Mouse (Mus musculus): ENCODE measurements at regions not wholly inside any gene's neighbourhood (a gene's known extent, or its start where the extent isn't known, plus 50 kb on each side); places are given as distances from the start of the nearest gene placed in this dataset.

DNA sequence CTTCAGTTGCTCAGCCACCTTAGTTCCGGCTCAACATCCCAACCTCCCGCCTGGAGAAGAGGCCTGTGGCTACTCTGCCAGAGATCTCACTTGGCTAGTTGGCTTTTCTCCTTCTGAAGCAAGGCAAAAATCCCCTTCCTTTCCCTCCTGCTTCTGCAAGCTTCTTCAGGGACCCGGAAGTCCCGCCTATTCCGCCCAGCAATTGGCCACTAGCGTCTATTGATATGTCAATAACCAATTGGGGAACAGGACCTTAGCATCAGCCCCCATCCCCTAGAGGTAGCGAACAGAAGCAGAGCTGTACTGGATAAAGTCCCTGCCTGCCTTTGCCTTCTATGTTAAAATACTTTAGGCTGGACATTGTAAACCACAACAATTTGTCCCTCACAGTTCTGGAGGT is 243.3 kb downstream of the Rnf144b start:
- Histone ChIP-seq H3K27me3 (replicated peaks) (no peaks in the 10 kb centered on the region), H3K36me3 (replicated peaks in 1 of 2; ENCODE audit: control insufficient read depth in 1 of 2, insufficient read depth in 1 of 2, low read length in 1 of 2) (no peaks in the 10 kb centered on the region), H3K4me3 (replicated peaks in 1 of 3; ENCODE audit: low read depth in 2 of 3, low read length in 2 of 3, poor library complexity in 1 of 3) (no peak overlapping the region), H3K27ac (ENCODE audit: insufficient read depth, low read depth) (no peak overlapping the region), H3K79me2 (replicated peaks; ENCODE audit: control insufficient read depth, extremely low read depth, insufficient read depth, poor library complexity, severe bottlenecking) (no peaks in the 10 kb centered on the region), H3K4me2 (ENCODE audit: insufficient read depth, low read depth, poor library complexity, severe bottlenecking) (no peak overlapping the region), H3K4me1 (ENCODE audit: control insufficient read depth in 1 of 2, insufficient read depth in 2 of 2) (no peaks in the 10 kb centered on the region), H3K9ac (ENCODE audit: insufficient read depth, low read depth) (no peak overlapping the region), H3K9me3 (replicated peaks; ENCODE audit: low read length) (peaks cover 51% of the 10 kb centered on the region)
- in situ Hi-C loops (cut with MboI; ENCODE audit: low pct_ligation_motif_present, low pct_unique_long_range_greater_than_20kb, low sequenced_read_pairs): no loop called here
- no peak for TF ChIP-seq CHD1 (IDR thresholded peaks at IDR 0.05; ENCODE audit: low read depth, low read length)
- TF ChIP-seq HCFC1 (IDR thresholded peaks at IDR 0.05; ENCODE audit: low read depth, low read length): no peak
- no peak for TF ChIP-seq MAFK (IDR thresholded peaks at IDR 0.05; ENCODE audit: insufficient replicate concordance, low read length)
- DNase-seq (ENCODE audit: extremely low read depth): no peak
- dilution Hi-C loops (cut with MboI; ENCODE audit: extremely low pct_ligation_motif_present, extremely low pct_unique_long_range_greater_than_20kb, low sequenced_read_pairs): no loop called here

DNA sequence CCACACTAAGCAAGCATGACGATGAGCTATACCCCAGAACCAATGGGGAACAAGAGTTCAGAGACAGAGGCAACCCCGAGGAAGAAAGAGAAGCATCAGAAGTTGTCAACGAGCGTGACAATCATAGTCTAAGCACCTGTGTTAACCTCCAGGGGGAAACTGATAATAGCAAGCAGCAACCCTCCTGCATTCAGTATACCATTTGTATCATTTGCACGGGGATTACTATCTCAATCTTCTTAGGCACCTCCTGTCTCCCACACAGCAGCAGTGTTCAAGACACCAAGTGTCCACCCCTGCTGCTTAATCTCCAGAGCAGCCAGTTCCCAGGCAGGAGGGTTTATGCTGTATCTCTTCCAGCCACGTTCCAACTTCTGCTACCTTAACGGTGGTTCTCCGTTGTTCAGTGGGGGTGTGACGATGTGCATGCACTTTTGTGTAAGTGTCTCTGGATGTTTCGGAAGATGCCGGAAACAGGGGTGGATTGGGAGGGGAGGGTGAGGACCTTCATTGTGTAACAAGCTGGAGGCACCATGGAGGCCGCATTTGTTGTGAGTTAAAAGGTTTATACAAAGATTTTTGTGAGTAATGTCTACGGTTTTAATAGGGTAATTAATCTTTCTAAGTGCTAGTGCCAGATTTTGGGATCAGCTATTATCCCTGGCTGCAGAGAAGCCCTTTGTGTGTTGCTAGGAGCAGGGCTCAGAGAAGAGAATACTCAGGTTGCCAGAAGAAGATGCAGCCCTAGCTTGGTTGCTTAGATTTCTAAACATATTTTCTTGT is 245.8 kb downstream of the Rnf144b start:
- Histone ChIP-seq H3K4me1 (ENCODE audit: control insufficient read depth in 1 of 2, insufficient read depth in 2 of 2) (no peaks in the 10 kb centered on the region), H3K4me3 (replicated peaks in 1 of 3; ENCODE audit: low read depth in 2 of 3, low read length in 2 of 3, poor library complexity in 1 of 3) (no peak overlapping the region), H3K9me3 (replicated peaks; ENCODE audit: low read length) (peaks cover 49% of the 10 kb centered on the region), H3K27me3 (replicated peaks) (no peaks in the 10 kb centered on the region), H3K4me2 (ENCODE audit: insufficient read depth, low read depth, poor library complexity, severe bottlenecking) (no peak overlapping the region), H3K27ac (ENCODE audit: insufficient read depth, low read depth) (no peak overlapping the region), H3K36me3 (replicated peaks in 1 of 2; ENCODE audit: control insufficient read depth in 1 of 2, insufficient read depth in 1 of 2, low read length in 1 of 2) (no peaks in the 10 kb centered on the region), H3K79me2 (replicated peaks; ENCODE audit: control insufficient read depth, extremely low read depth, insufficient read depth, poor library complexity, severe bottlenecking) (no peaks in the 10 kb centered on the region), H3K9ac (ENCODE audit: insufficient read depth, low read depth) (no peak overlapping the region)
- no peak for DNase-seq (ENCODE audit: extremely low read depth)
- no peak for TF ChIP-seq PAX5 (IDR thresholded peaks at IDR 0.05; ENCODE audit: low read length)
- no peak for TF ChIP-seq SIN3A (IDR thresholded peaks at IDR 0.05; ENCODE audit: low read length)
- no peak for TF ChIP-seq JUND (conservative IDR thresholded peaks at IDR 0.05; ENCODE audit: low read depth, low read length)
- no peak for TF ChIP-seq TCF12 (IDR thresholded peaks at IDR 0.05; ENCODE audit: low read depth, low read length)
- dilution Hi-C loops (cut with MboI; ENCODE audit: extremely low pct_ligation_motif_present, extremely low pct_unique_long_range_greater_than_20kb, low sequenced_read_pairs): no loop called here
- in situ Hi-C loops (cut with MboI; ENCODE audit: low pct_ligation_motif_present, low pct_unique_long_range_greater_than_20kb, low sequenced_read_pairs): no loop called here

DNA sequence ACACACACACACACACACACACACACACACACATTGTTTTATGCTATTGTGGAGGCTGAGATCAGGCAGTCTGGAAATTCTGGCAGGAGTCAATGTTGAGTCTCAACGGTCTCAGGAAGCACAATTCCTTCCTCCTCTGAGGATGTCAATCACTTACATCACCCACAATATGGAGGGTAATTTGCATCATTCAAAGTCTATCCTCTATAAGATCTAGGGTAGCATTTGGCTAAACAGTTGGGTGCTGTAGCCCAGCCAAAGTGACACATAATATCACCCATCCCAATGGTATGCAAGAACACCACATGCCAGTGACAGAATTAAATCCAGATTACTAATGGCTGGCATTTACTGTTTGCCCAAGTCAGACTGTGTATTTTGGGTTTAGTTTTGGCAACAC is 252.1 kb downstream of the Rnf144b start:
- no peaks in the 10 kb centered on the region for H3K36me3 ChIP-seq (replicated peaks in 1 of 2; ENCODE audit: control insufficient read depth in 1 of 2, insufficient read depth in 1 of 2, low read length in 1 of 2)
- dilution Hi-C loops (cut with MboI; ENCODE audit: extremely low pct_ligation_motif_present, extremely low pct_unique_long_range_greater_than_20kb, low sequenced_read_pairs): no loop called here
- H3K27ac ChIP-seq (ENCODE audit: insufficient read depth, low read depth): no peak overlapping the region
- no peak overlapping the region for H3K4me2 ChIP-seq (ENCODE audit: insufficient read depth, low read depth, poor library complexity, severe bottlenecking)
- no peak overlapping the region for H3K9ac ChIP-seq (ENCODE audit: insufficient read depth, low read depth)
- TF ChIP-seq MAFK (IDR thresholded peaks at IDR 0.05; ENCODE audit: insufficient replicate concordance, low read length): no peak
- no peak for TF ChIP-seq ZMIZ1 (IDR thresholded peaks at IDR 0.05; ENCODE audit: low read depth, low read length)
- no peak for TF ChIP-seq CHD1 (IDR thresholded peaks at IDR 0.05; ENCODE audit: low read depth, low read length)
- TF ChIP-seq MAZ (IDR thresholded peaks at IDR 0.05; ENCODE audit: low read depth, low read length): no peak
- no peak for TF ChIP-seq USF2 (conservative IDR thresholded peaks at IDR 0.05; ENCODE audit: low read depth, low read length)
- no peak for TF ChIP-seq BHLHE40 (IDR thresholded peaks at IDR 0.05; ENCODE audit: low read depth, low read length)
- no peak for TF ChIP-seq SMC3 (IDR thresholded peaks at IDR 0.05; ENCODE audit: low read depth, low read length)
- TF ChIP-seq MEF2A (IDR thresholded peaks at IDR 0.05; ENCODE audit: borderline replicate concordance, low read depth, low read length): no peak
- in situ Hi-C loops (cut with MboI; ENCODE audit: low pct_ligation_motif_present, low pct_unique_long_range_greater_than_20kb, low sequenced_read_pairs): no loop called here
- H3K4me1 ChIP-seq (ENCODE audit: control insufficient read depth in 1 of 2, insufficient read depth in 2 of 2): no peaks in the 10 kb centered on the region
- no peak overlapping the region for H3K4me3 ChIP-seq (replicated peaks in 1 of 3; ENCODE audit: low read depth in 2 of 3, low read length in 2 of 3, poor library complexity in 1 of 3)
- peaks cover 43% of the 10 kb centered on the region for H3K9me3 ChIP-seq (replicated peaks; ENCODE audit: low read length)
- H3K27me3 ChIP-seq (replicated peaks): no peaks in the 10 kb centered on the region
- DNase-seq (ENCODE audit: extremely low read depth): no peak
- no peaks in the 10 kb centered on the region for H3K79me2 ChIP-seq (replicated peaks; ENCODE audit: control insufficient read depth, extremely low read depth, insufficient read depth, poor library complexity, severe bottlenecking)
